Mouse (Mus musculus) MEL (cell line): ENCODE measurements around the gene Zfp458.

Experiments
- CTCF ChIP-seq, 3 experiments: IDR thresholded peaks in 2 of 3; conservative IDR thresholded peaks in 1 of 3; 2 replicates each; pipeline ENCODE4 v1.5.1; 2011 to 2012; ENCODE audit warnings: low read length in 3 of 3, low read depth in 2 of 3, mild to moderate bottlenecking in 2 of 3, improper control_type of control experiment in 1 of 3, inconsistent platforms in 1 of 3, mixed read lengths in 1 of 3, moderate library complexity in 1 of 3; ENCODE audit not compliant: control insufficient read depth in 1 of 3, insufficient read depth in 1 of 3, poor library complexity in 1 of 3, severe bottlenecking in 1 of 3
- GABPA ChIP-seq: IDR thresholded peaks from 2 replicates; pipeline ENCODE4 v1.6.1; 2012; ENCODE audit warnings: low read depth, mild to moderate bottlenecking, inconsistent platforms, low read length, improper control_type of control experiment, moderate library complexity
- GATA1 ChIP-seq: IDR thresholded peaks from 2 replicates; pipeline ENCODE4 v1.6.1; 2011; ENCODE audit warnings: low read depth, low read length, improper control_type of control experiment
- NRF1 ChIP-seq: IDR thresholded peaks from 2 replicates; pipeline ENCODE4 v1.6.1; 2014; ENCODE audit warnings: low read depth, mild to moderate bottlenecking, inconsistent platforms, low read length, improper control_type of control experiment, moderate library complexity; ENCODE audit not compliant: poor library complexity, insufficient read depth, severe bottlenecking

- TF ChIP-seq CTCF (IDR thresholded peaks at IDR 0.05 in 2 of 3, conservative IDR thresholded peaks at IDR 0.05 in 1 of 3; ENCODE audit: control insufficient read depth in 1 of 3, insufficient read depth in 1 of 3, low read depth in 2 of 3, low read length in 3 of 3, poor library complexity in 1 of 3, severe bottlenecking in 1 of 3) (no peak), NRF1 (no peak), GABPA (no peak), GATA1 (peak; percentile 16; the same call in 1 of the 2 replicates)
Observed at GRCm38 (mm10) chr13:67305822-67306672, 27.8 kb upstream of the Zfp458 start, which contains the start of gene Zfp457.
